Mouse (Mus musculus) neutrophil, adult 59 days (primary cell): ENCODE data around the gene 1190005I06Rik. TPM values are rescaled to one million over a fixed set of nuclear protein-coding genes. Genes with fewer than 3 reads are reported as not detected.

Source experiments
- total RNA-seq, 2 experiments: library from RNA; stranded (reverse); gene quantifications; 1 replicate in 1 of 2; 2 replicates in 1 of 2; pipeline ENCODE4 v1.2.4; 2023

The 1190005I06Rik gene
- not detected for total RNA-seq

DNA sequence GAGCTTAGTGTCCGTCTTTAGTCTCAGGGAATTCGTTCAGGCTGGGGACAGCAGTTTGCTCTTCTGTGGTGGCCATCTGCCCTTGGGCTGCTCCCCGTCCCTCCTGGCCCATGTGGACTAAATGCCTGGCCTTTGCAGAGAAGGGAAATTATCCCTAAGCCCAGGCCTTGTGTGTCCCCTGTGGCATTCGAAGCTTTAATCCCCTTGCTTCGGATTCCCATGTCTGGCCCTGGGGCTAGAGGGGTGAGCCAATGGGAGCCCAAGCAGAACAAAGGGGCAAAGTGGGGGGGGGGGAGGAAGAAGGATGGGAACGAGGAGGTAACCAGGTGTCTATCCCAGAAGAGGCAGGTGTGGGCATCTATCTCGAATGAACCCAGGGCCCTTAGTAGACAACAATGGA, at the start of gene 1190005I06Rik:
Gene 1190005I06Rik (minus strand): TSS at position 101 of the 400 bp plus-strand sequence.

GRCm38 (mm10) chr8:120668374-120668905, 21.0 kb upstream of the 1190005I06Rik start, which contains the start of gene Emc8:
TSS of gene Emc8 (minus strand) at chr8:120668573.

GRCm38 (mm10) chr8:120667561-120668373, 20.3 kb upstream of the 1190005I06Rik start, which contains the start of the genes Gm27021 and Cox4i1:
TSS of gene Gm27021 (minus strand) at chr8:120668079.
TSS of gene Cox4i1 (plus strand) at chr8:120668222.

DNA sequence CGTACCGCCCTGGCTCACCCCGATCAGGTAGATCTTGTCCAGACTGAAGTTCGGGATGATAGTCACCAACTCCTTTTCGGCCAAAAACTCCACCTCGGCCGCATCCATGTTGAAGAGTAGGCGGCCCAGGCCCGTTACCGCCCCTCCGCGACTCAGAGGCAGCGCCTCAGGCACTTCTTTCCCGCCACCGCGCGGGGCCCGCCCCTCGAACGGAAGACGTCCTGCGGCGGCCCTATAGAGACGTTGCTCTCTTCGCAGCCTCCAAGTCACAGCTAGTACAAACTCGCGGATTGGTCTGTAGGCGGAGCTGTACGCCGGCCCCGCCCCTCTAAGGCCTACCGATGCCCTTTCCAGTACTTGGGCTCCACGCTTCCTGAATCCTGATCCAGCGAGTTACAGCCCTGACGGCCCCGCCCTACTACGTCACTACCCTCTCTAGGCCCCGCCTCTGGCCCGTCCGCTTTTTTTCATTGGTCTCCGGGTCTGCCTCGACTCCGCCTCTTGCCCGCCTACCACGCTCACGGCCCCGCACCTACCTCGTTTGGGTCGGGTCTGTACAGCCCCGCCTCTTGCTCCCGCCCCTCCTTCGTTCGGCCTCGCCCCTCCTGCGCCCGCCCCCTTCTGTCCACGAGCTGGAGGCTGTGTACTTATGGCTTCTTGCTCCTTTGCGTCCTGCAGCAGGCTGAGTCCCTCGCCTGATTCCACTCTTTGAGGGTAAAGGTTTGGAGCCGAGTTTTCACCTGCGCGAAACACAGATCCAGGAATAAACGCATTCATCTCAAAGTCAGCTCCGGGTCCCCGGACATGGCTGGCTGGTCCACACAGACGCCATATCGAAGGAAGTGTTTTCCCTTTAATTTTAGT, 58.3 kb downstream of the 1190005I06Rik start, which contains the start of gene Gins2:
Gene Gins2 (minus strand): TSS at position 397 of the 864 bp plus-strand sequence.

Other genes with a start within 250 kb of the 1190005I06Rik start
- 10 to 100 TPM; 18.1 to 23.5 TPM for gene Gins2, start 58.3 kb downstream of the 1190005I06Rik start, total RNA-seq
- gene Gm27021, start 20.4 kb upstream of the 1190005I06Rik start, total RNA-seq, result not detected
- gene Cox4i1, start 20.6 kb upstream of the 1190005I06Rik start, total RNA-seq, result 100 to 1,000 TPM; 374 to 414 TPM
- 10 to 100 TPM; 26.2 to 35.0 TPM for gene Emc8, start 20.9 kb upstream of the 1190005I06Rik start, total RNA-seq
- 100 to 1,000 TPM; 105 to 159 TPM for gene Irf8, start 88.7 kb upstream of the 1190005I06Rik start, total RNA-seq